Mouse (Mus musculus): ENCODE measurements around the gene Mpv17l2.

Mpv17l2 gene

GRCm38 (mm10) chr8:70790846-70791245 is 30.1 kb upstream of the Mpv17l2 start:
- DNase-seq (ENCODE audit: low spot score): no peak

- DNase-seq (ENCODE audit: low spot score): no peak
These were observed 28.3 kb upstream of the Mpv17l2 start for GRCm38 (mm10) chr8:70789046-70789445.

- no peak for DNase-seq (ENCODE audit: low spot score)
These were observed 27.4 kb upstream of the Mpv17l2 start for GRCm38 (mm10) chr8:70787941-70788667.

GRCm38 (mm10) chr8:70787051-70787445 is 26.3 kb upstream of the Mpv17l2 start:
- no peak for DNase-seq (ENCODE audit: low spot score)

GRCm38 (mm10) chr8:70786291-70787050 is 25.7 kb upstream of the Mpv17l2 start:
- no peak for DNase-seq (ENCODE audit: low spot score)

GRCm38 (mm10) chr8:70780093-70780492 is 19.3 kb upstream of the Mpv17l2 start:
- DNase-seq (ENCODE audit: low spot score): no peak

- DNase-seq (ENCODE audit: low spot score): peak; percentile 99
These were observed 16.0 kb upstream of the Mpv17l2 start, which contains the start of gene Pik3r2 for GRCm38 (mm10) chr8:70776496-70777444. Gene Pik3r2 (minus strand): TSS chr8:70776713.

- no peak for DNase-seq (ENCODE audit: low spot score)
These were observed 15.2 kb upstream of the Mpv17l2 start for GRCm38 (mm10) chr8:70775851-70776495.

GRCm38 (mm10) chr8:70775227-70775626 is 14.5 kb upstream of the Mpv17l2 start:
- no peak for DNase-seq (ENCODE audit: low spot score)

GRCm38 (mm10) chr8:70774740-70775139 is 14.0 kb upstream of the Mpv17l2 start:
- DNase-seq (ENCODE audit: low spot score): no peak

GRCm38 (mm10) chr8:70773833-70774232 is 13.1 kb upstream of the Mpv17l2 start:
- DNase-seq (ENCODE audit: low spot score): peak; percentile 92

- DNase-seq (ENCODE audit: low spot score): no peak
These were observed 12.7 kb upstream of the Mpv17l2 start for GRCm38 (mm10) chr8:70773410-70773809.

- DNase-seq (ENCODE audit: low spot score): no peak
These were observed 12.1 kb upstream of the Mpv17l2 start for GRCm38 (mm10) chr8:70772890-70773289.

GRCm38 (mm10) chr8:70772075-70772474 is 11.3 kb upstream of the Mpv17l2 start:
- no peak for DNase-seq (ENCODE audit: low spot score)

- DNase-seq (ENCODE audit: low spot score): no peak
These were observed 10.5 kb upstream of the Mpv17l2 start for GRCm38 (mm10) chr8:70771217-70771616.

- DNase-seq (ENCODE audit: low spot score): no peak
These were observed 10.0 kb upstream of the Mpv17l2 start for GRCm38 (mm10) chr8:70770748-70771147.

- DNase-seq (ENCODE audit: low spot score): no peak
These were observed 9.1 kb upstream of the Mpv17l2 start for GRCm38 (mm10) chr8:70769858-70770257.

- peak; percentile 94 for DNase-seq (ENCODE audit: low spot score)
These were observed 8.6 kb upstream of the Mpv17l2 start for GRCm38 (mm10) chr8:70769359-70769758.

GRCm38 (mm10) chr8:70768956-70769355 is 8.2 kb upstream of the Mpv17l2 start:
- DNase-seq (ENCODE audit: low spot score): no peak

GRCm38 (mm10) chr8:70768231-70768776 is 7.6 kb upstream of the Mpv17l2 start:
- DNase-seq (ENCODE audit: low spot score): no peak

GRCm38 (mm10) chr8:70767503-70767902 is 6.8 kb upstream of the Mpv17l2 start:
- peak; percentile 41 for DNase-seq (ENCODE audit: low spot score)

All from adipocyte (in vitro differentiated cells).